Comparison of ENCODE assay signal across 8 mouse cellular contexts in genomic region chr13:45962776-45963175, GRCm38 (mm10). TPM values are rescaled to one million over a fixed set of nuclear protein-coding genes. Genes with fewer than 3 reads are reported as not detected.
DNase-seq lines count a peak whose midpoint lies in the region; ATAC-seq lines count a peak whose summit lies in the region.

No protein-coding gene starts in this region.

- peaks cover 50% of the 10 kb centered on the region for H3K4me1 ChIP-seq in forebrain, embryonic 15.5 days
- H3K4me1 ChIP-seq in liver, embryonic 15.5 days (replicated peaks), result peaks cover 52% of the 10 kb centered on the region

- ATAC-seq in forebrain, embryonic 15.5 days (replicated peaks), result no peak
- no peak for ATAC-seq in liver, embryonic 15.5 days (ENCODE audit: insufficient read depth)

- H3K27ac ChIP-seq in forebrain, embryonic 15.5 days (replicated peaks), result peak overlapping the region; percentile 97; the same call in 1 of the 2 replicates
- peak overlapping the region; percentile 83; the same call in 1 of the 2 replicates for H3K27ac ChIP-seq in liver, embryonic 15.5 days (replicated peaks)

- 6% methylated on average over 5 of the region's 5 CpGs for WGBS in forebrain, embryonic 15.5 days
- 12% methylated on average over 5 of the region's 5 CpGs for WGBS in liver, embryonic 15.5 days (ENCODE audit: insufficient replicate concordance)

- no peaks in the 10 kb centered on the region for H3K27me3 ChIP-seq in forebrain, embryonic 15.5 days
- peaks cover 19% of the 10 kb centered on the region for H3K27me3 ChIP-seq in liver, embryonic 15.5 days

- peak overlapping the region; percentile 71 for H3K4me3 ChIP-seq in forebrain, embryonic 15.5 days
- peak overlapping the region; percentile 75 for H3K4me3 ChIP-seq in liver, embryonic 15.5 days (replicated peaks)

- DNase-seq in cerebellum, adult 9-11 months, result peak; percentile 39
- DNase-seq in cerebellum, postnatal 4 days (ENCODE audit: low spot score in 2 of 2), result no peak
- peak; percentile 55 for DNase-seq in 416B (ENCODE audit: low read depth)
- no peak for DNase-seq in urinary bladder, postnatal 14 days (ENCODE audit: low spot score)
- no peak for DNase-seq in frontal cortex, adult 2 months (ENCODE audit: extremely low spot score in 1 of 2, low spot score in 1 of 2)
- no peak for DNase-seq in embryo, embryonic 11 days

- no peaks in the 10 kb centered on the region for H3K36me3 ChIP-seq in forebrain, embryonic 15.5 days
- no peaks in the 10 kb centered on the region for H3K36me3 ChIP-seq in liver, embryonic 15.5 days (replicated peaks)

- H3K9me3 ChIP-seq in forebrain, embryonic 15.5 days, result no peaks in the 10 kb centered on the region
- no peaks in the 10 kb centered on the region for H3K9me3 ChIP-seq in liver, embryonic 15.5 days (replicated peaks)

- peak overlapping the region; percentile 88 for H3K9ac ChIP-seq in forebrain, embryonic 15.5 days (replicated peaks)
- peak overlapping the region; percentile 74; the same call in 1 of the 2 replicates for H3K9ac ChIP-seq in liver, embryonic 15.5 days

- peak overlapping the region; percentile 77 for H3K4me2 ChIP-seq in forebrain, embryonic 15.5 days (replicated peaks)
- H3K4me2 ChIP-seq in liver, embryonic 15.5 days, result peak overlapping the region; percentile 97

RNA-seq across cellular contexts. Expression of gene Atxn1, which starts 2.0 kb away (rescaled TPM):
- 11.6 and 12.8 TPM in 2 replicates for polyA plus RNA-seq in forebrain, embryonic 15.5 days (2015; fragmentation: Nextera tagmentation; extraction: Ambion mirVana)
- 2.3 and 2.6 TPM in 2 replicates for polyA plus RNA-seq in liver, embryonic 15.5 days (2015; fragmentation: Nextera tagmentation; extraction: Ambion mirVana)
- 26.9 and 27.3 TPM in 2 replicates for polyA plus RNA-seq in frontal cortex, adult 2 months (2012; rRNA removed)

Comparison
In these comparisons a context has a peak if more than half of its experiments do, and no peak if none do; other contexts are left out.
1. DNase-seq: peak in cerebellum, adult 9-11 months (single experiment) and 416B (single experiment); none in cerebellum, postnatal 4 days (0 of 2), urinary bladder, postnatal 14 days (single experiment), frontal cortex, adult 2 months (0 of 2) and embryo, embryonic 11 days (single experiment).